Comparison of ENCODE assay signal across 11 mouse cellular contexts in genomic region chr3:138515656-138516370, GRCm38 (mm10). TPM values are rescaled to one million over a fixed set of nuclear protein-coding genes. Genes with fewer than 3 reads are reported as not detected.
DNase-seq lines count a peak whose midpoint lies in the region; ATAC-seq lines count a peak whose summit lies in the region.
"Had no signal": no experiment of that assay in that cellular context is flagged by ENCODE, and none has a peak within 500 bp of the region (broad histone marks: within the 10 kb centered on the region; RNA-seq: fewer than 3 reads in every experiment).

No protein-coding gene starts in this region.

- WGBS in hindbrain, embryonic 12.5 days, result 34% methylated on average over 10 of the region's 10 CpGs
- WGBS in neural tube, embryonic 15.5 days, result 24% methylated on average over 10 of the region's 10 CpGs

- H3K4me2 ChIP-seq in hindbrain, embryonic 12.5 days (replicated peaks), result 0 out of 2 replicates have a peak overlapping the region, but pooled peaks have one; percentile 8
- H3K4me2 ChIP-seq in neural tube, embryonic 15.5 days, result no peak overlapping the region
- H3K4me2 ChIP-seq: heart, embryonic 11.5 days; lung, embryonic 15.5 days had no signal

- H3K27me3 ChIP-seq in hindbrain, embryonic 12.5 days, result no peaks in the 10 kb centered on the region
- H3K27me3 ChIP-seq in neural tube, embryonic 15.5 days (replicated peaks), result 0 out of 2 replicates have a peak, but pooled peaks cover 2% of the 10 kb centered on the region
- H3K27me3 ChIP-seq: lung, embryonic 15.5 days had no signal

- peaks cover 13% of the 10 kb centered on the region for H3K4me1 ChIP-seq in hindbrain, embryonic 12.5 days
- peaks cover 5% of the 10 kb centered on the region; the same call in 1 of the 2 replicates for H3K4me1 ChIP-seq in neural tube, embryonic 15.5 days
- H3K4me1 ChIP-seq: lung, embryonic 15.5 days had no signal

- H3K36me3 ChIP-seq in hindbrain, embryonic 12.5 days, result no peaks in the 10 kb centered on the region
- H3K36me3 ChIP-seq in neural tube, embryonic 15.5 days, result no peaks in the 10 kb centered on the region
- H3K36me3 ChIP-seq: lung, embryonic 15.5 days had no signal

- no peak overlapping the region for H3K9ac ChIP-seq in hindbrain, embryonic 12.5 days
- H3K9ac ChIP-seq in neural tube, embryonic 15.5 days (replicated peaks), result no peak overlapping the region
- H3K9ac ChIP-seq: lung, embryonic 15.5 days had no signal

- no peaks in the 10 kb centered on the region for H3K9me3 ChIP-seq in hindbrain, embryonic 12.5 days (replicated peaks)
- H3K9me3 ChIP-seq in neural tube, embryonic 15.5 days (replicated peaks), result no peaks in the 10 kb centered on the region
- H3K9me3 ChIP-seq: lung, embryonic 15.5 days had no signal

- no peak overlapping the region for H3K27ac ChIP-seq in hindbrain, embryonic 12.5 days
- H3K27ac ChIP-seq in neural tube, embryonic 15.5 days (replicated peaks), result no peak overlapping the region
- H3K27ac ChIP-seq: lung, embryonic 15.5 days had no signal

- no peak overlapping the region for H3K4me3 ChIP-seq in hindbrain, embryonic 12.5 days
- no peak overlapping the region for H3K4me3 ChIP-seq in neural tube, embryonic 15.5 days (replicated peaks)
- H3K4me3 ChIP-seq: lung, embryonic 15.5 days had no signal

- DNase-seq in ovary, postnatal 36 days (ENCODE audit: low spot score), result peak; percentile 23
- no peak for DNase-seq in ovary, postnatal 10 days (ENCODE audit: low spot score)
- peak; percentile 65 for DNase-seq in embryo, embryonic 10.5 days (ENCODE audit: low spot score)
- no peak for DNase-seq in left cerebral cortex, postnatal 25 days (ENCODE audit: low spot score in 2 of 2)
- DNase-seq in cerebellum, postnatal 10 days, result no peak
- DNase-seq: right cerebral cortex, postnatal 14 days had no signal

- peak; percentile 79 for ATAC-seq in hindbrain, embryonic 12.5 days (ENCODE audit: low FRiP score)
- peak; percentile 40; the same call in 1 of the 2 replicates for ATAC-seq in neural tube, embryonic 15.5 days (ENCODE audit: low FRiP score)
- no peak for ATAC-seq in activated CD4-positive, CD25-positive, alpha-beta regulatory T cell, adult 4 months

- intact Hi-C loops in left cerebral cortex, postnatal 25 days (cut with DNase I), result no loop called here

RNA-seq across cellular contexts. Expression of gene Eif4e, which starts 10.2 kb away (rescaled TPM):
- polyA plus RNA-seq in hindbrain, embryonic 12.5 days (2016; fragmentation: Nextera tagmentation; extraction: Ambion mirVana), result 300 and 313 TPM in 2 replicates
- 320 and 328 TPM in 2 replicates for polyA plus RNA-seq in neural tube, embryonic 15.5 days (2015; fragmentation: Nextera tagmentation; extraction: Ambion mirVana)
- 100 to 1,000 TPM; 176 to 189 TPM for total RNA-seq in left cerebral cortex, postnatal 25 days (2021)
- polyA plus RNA-seq in activated CD4-positive, CD25-positive, alpha-beta regulatory T cell, adult 4 months (2017; shearing (Covaris generic)), result 100 to 1,000 TPM; 246 to 346 TPM

RNA-seq across cellular contexts. Expression of gene Metap1, which starts 26.5 kb away (rescaled TPM):
- 46.4 and 47.5 TPM in 2 replicates for polyA plus RNA-seq in hindbrain, embryonic 12.5 days (2016; fragmentation: Nextera tagmentation; extraction: Ambion mirVana)
- polyA plus RNA-seq in neural tube, embryonic 15.5 days (2015; fragmentation: Nextera tagmentation; extraction: Ambion mirVana), result 47.0 and 47.5 TPM in 2 replicates
- 10 to 100 TPM; 40.5 to 43.8 TPM for total RNA-seq in left cerebral cortex, postnatal 25 days (2021)
- polyA plus RNA-seq in activated CD4-positive, CD25-positive, alpha-beta regulatory T cell, adult 4 months (2017; shearing (Covaris generic)), result 10 to 100 TPM; 32.0 to 33.3 TPM

Comparison
In these comparisons a context has a peak if more than half of its experiments do, and no peak if none do; other contexts are left out.
1. DNase-seq: peak in ovary, postnatal 36 days (single experiment) and embryo, embryonic 10.5 days (single experiment); none in ovary, postnatal 10 days (single experiment), left cerebral cortex, postnatal 25 days (0 of 2) and cerebellum, postnatal 10 days (0 of 2).